Mouse (Mus musculus) erythroblast, adult 5-6 weeks (primary cell): Measurements from ENCODE around the gene Cir1. TPM values are rescaled to one million over a fixed set of nuclear protein-coding genes. Genes with fewer than 3 reads are reported as not detected.

Experiments used
- ATAC-seq: replicated peaks from 2 replicates; pipeline ENCODE4 v1.8.0; 2016; ENCODE audit warnings: moderate number of reproducible peaks, mild to moderate bottlenecking, moderate TSS enrichment, inconsistent platforms; ENCODE audit not compliant: poor library complexity, low FRiP score, severe bottlenecking
- total RNA-seq, 2 experiments: library from RNA; stranded (forward) in 1 of 2; stranded (reverse) in 1 of 2; fragments of 150-400 nt in 1 of 2; fragments of 200-764, 138-1000 nt in 1 of 2; gene quantifications; 2 replicates each; pipeline versions ENCODE4 v1.2.3 to v1.2.4; 2015 to 2017; ENCODE audit warnings: low replicate concordance in 2 of 2

Gene Cir1
- total RNA-seq, 2 experiments from 2014 or later, result 57.6 to 76.7 TPM

- no peak for ATAC-seq
Measured at GRCm38 (mm10) chr2:73248701-73249100, 63.8 kb downstream of the Cir1 start.

- 0 out of 2 replicates have a peak, but pooled peaks have one; percentile 55 for ATAC-seq
Measured at GRCm38 (mm10) chr2:73241299-73241698, 71.2 kb downstream of the Cir1 start.

Other genes with a start within 250 kb of the Cir1 start
- gene Ola1, start 93.8 kb downstream of the Cir1 start, total RNA-seq (2015; ENCODE audit: low replicate concordance), result 31.8 and 31.9 TPM in 2 replicates
- gene Ola1, start 93.8 kb downstream of the Cir1 start, total RNA-seq (2017; ENCODE audit: low replicate concordance), result 23.3 and 27.5 TPM in 2 replicates
- gene Sp9, start 40.8 kb downstream of the Cir1 start, total RNA-seq (2015; ENCODE audit: low replicate concordance), result not detected in 2 replicates
- gene Sp9, start 40.8 kb downstream of the Cir1 start, total RNA-seq (2017; ENCODE audit: low replicate concordance), result 0.51 TPM in 1 of 2 replicates, not detected in the other
- gene Scrn3, start 100 bp downstream of the Cir1 start, total RNA-seq (2015; ENCODE audit: low replicate concordance), result 19.2 and 21.1 TPM in 2 replicates
- 32.5 and 33.6 TPM in 2 replicates for gene Scrn3, start 100 bp downstream of the Cir1 start, total RNA-seq (2017; ENCODE audit: low replicate concordance)
- gene Gpr155, start 73.9 kb upstream of the Cir1 start, total RNA-seq (2015; ENCODE audit: low replicate concordance), result 5.8 and 7.3 TPM in 2 replicates
- gene Gpr155, start 73.9 kb upstream of the Cir1 start, total RNA-seq (2017; ENCODE audit: low replicate concordance), result 9.3 and 10.6 TPM in 2 replicates
- 17.3 and 23.6 TPM in 2 replicates for gene Wipf1, start 217.0 kb upstream of the Cir1 start, total RNA-seq (2015; ENCODE audit: low replicate concordance)
- gene Wipf1, start 217.0 kb upstream of the Cir1 start, total RNA-seq (2017; ENCODE audit: low replicate concordance), result 4.5 and 4.7 TPM in 2 replicates